Mouse (Mus musculus) neural tube, embryonic 11.5 days (tissue): Measurements from ENCODE around the gene Mrpl33. TPM values are rescaled to one million over a fixed set of nuclear protein-coding genes. Genes with fewer than 3 reads are reported as not detected.

Source experiments
- ATAC-seq: fragments of 200-750 bp; cut with Nextera tagmentation; 2 replicates; pipeline ENCODE4 v1.8.0; 2017; ENCODE audit warnings: moderate number of reproducible peaks, mild to moderate bottlenecking, moderate TSS enrichment, moderate library complexity; ENCODE audit not compliant: insufficient read depth, low FRiP score, low TSS enrichment
- DNase-seq: peaks from one replicate; pipeline ENCODE4 v3.0.0-alpha.2; 2015; ENCODE audit warnings: low spot score
- H3K27ac ChIP-seq: fragments of 300-500 bp; sonication (generic); 2 replicates; pipeline ENCODE4 v1.5.1; 2014; ENCODE audit warnings: low read depth, mild to moderate bottlenecking, low read length
- H3K27me3 ChIP-seq: fragments of 300-500 bp; sonication (generic); 2 replicates; pipeline ENCODE4 v1.6.1; 2014; ENCODE audit warnings: mild to moderate bottlenecking, low read length, mixed read lengths; ENCODE audit not compliant: control insufficient read depth, insufficient read depth
- H3K36me3 ChIP-seq: fragments of 300-500 bp; sonication (generic); 2 replicates; pipeline ENCODE4 v1.6.1; 2014; ENCODE audit warnings: mild to moderate bottlenecking, low read length, moderate library complexity, mixed read lengths; ENCODE audit not compliant: control insufficient read depth, insufficient read depth
- H3K4me1 ChIP-seq: fragments of 300-500 bp; sonication (generic); 2 replicates; pipeline ENCODE4 v1.6.1; 2014; ENCODE audit warnings: low read length, mixed read lengths; ENCODE audit not compliant: control insufficient read depth, insufficient read depth
- H3K4me2 ChIP-seq: fragments of 300-500 bp; sonication (generic); 2 replicates; pipeline ENCODE4 v1.6.1; 2014; ENCODE audit warnings: low read depth, mild to moderate bottlenecking, moderate library complexity
- H3K4me3 ChIP-seq: fragments of 300-500 bp; sonication (generic); 2 replicates; pipeline ENCODE4 v1.5.1; 2014; ENCODE audit warnings: low read depth, low read length
- H3K9ac ChIP-seq: fragments of 300-500 bp; sonication (generic); 2 replicates; pipeline ENCODE4 v1.6.1; 2014; ENCODE audit warnings: mild to moderate bottlenecking, low read length
- H3K9me3 ChIP-seq: fragments of 300-500 bp; sonication (generic); 2 replicates; pipeline ENCODE4 v1.6.1; 2016; ENCODE audit warnings: low read length; ENCODE audit not compliant: control insufficient read depth
- WGBS: fragments of 180-500 bp; shearing (Covaris S2); extraction: QIAGEN DNeasy Blood & Tissue Kit; methylation state at CpG from one replicate; pipeline ENCODE4 v1.1.7; 2014; 5-methylcytosine and 5-hydroxymethylcytosine counted together
- microRNA-seq: library from miRNA; unstranded; fragments of <30 nt; microRNA quantifications from one replicate; pipeline ENCODE4, GENCODE M21; 2016
- polyA plus RNA-seq: library from polyadenylated mRNA; unstranded; fragments of >200 nt; fragmentation: Nextera tagmentation; extraction: Ambion mirVana; gene quantifications from 2 replicates; pipeline ENCODE4 v1.2.1, GENCODE M21; 2014

Gene Mrpl33
- polyA plus RNA-seq, 1 experiment from 2014 or later = 214 TPM

DNA sequence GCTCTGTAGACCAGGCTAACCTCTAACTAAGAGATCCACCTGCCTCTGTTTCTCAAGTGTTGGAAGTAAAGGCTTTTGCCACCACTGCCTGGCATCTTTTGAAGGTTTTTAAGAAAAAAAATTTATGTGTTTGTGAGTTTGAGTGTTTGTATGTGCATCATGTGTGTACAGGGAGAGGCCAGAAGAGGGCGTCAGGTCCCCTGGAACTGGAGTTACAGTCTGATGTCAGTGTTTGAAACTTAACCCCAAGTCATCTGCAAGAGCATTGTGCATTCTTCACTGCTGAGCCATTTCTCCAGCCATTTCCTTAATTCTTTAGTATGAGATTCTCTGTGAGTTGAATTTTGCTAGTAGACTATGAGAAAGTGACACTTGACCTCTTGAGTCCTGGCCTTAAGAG lies 112.7 kb downstream of the Mrpl33 start:
- H3K36me3 ChIP-seq = no peaks in the 10 kb centered on the region
- H3K27me3 ChIP-seq = no peaks in the 10 kb centered on the region
- WGBS = 87% methylated on average over 1 of the region's 1 CpGs
- DNase-seq (no peak), ATAC-seq (no peak)
- H3K4me1 ChIP-seq = no peaks in the 10 kb centered on the region
- no peak overlapping the region for H3K27ac ChIP-seq
- H3K4me3 ChIP-seq = no peak overlapping the region
- no peak overlapping the region for H3K9ac ChIP-seq
- H3K4me2 ChIP-seq = no peak overlapping the region
- no peaks in the 10 kb centered on the region for H3K9me3 ChIP-seq

DNA sequence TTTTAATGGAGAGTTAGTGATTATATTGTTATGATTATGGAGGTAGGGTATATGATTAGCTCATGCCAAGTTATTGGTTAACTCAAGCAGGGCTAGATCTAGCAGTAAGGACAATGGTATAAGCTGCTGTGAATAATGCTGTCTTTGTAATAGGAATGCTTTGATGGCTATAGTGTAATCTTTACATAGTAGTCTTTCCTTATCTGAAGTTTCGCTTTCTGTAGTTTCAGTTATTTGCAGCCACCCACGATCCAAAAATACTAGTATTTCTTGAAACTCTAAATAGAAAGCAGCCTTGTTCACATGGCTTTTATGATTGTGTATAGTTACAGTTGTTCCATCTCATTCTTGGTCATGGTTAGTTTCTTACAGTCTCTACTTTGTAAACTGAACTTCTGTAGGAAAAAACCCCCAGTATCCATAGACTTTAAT lies 116.6 kb downstream of the Mrpl33 start:
- Histone ChIP-seq H3K27ac (no peak overlapping the region), H3K9ac (no peak overlapping the region), H3K4me3 (no peak overlapping the region), H3K9me3 (no peaks in the 10 kb centered on the region), H3K4me2 (no peak overlapping the region), H3K27me3 (no peaks in the 10 kb centered on the region), H3K4me1 (no peaks in the 10 kb centered on the region), H3K36me3 (no peaks in the 10 kb centered on the region)
- DNase-seq (no peak), ATAC-seq (no peak)
- WGBS = 89% methylated on average over 2 of the region's 2 CpGs

DNA sequence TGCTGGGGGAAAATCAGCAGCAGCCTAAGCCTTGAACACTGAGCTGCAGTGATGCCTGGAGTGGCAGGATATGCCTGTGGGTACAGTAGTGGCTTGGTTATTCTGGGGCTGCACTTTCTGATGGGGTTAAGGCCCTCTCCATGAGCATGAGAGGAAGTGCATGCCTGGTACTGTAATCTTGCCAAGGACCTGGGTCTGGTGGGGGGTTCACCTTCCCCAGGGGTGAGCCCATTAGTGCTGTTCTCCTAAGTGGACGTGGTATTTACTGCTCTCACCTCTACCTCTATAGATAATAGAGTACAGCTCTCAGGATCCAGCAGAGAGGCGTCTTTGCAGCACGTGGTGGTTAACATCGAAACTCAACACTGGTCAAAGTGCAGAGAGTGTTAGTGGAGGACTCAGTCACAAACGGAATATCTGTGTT lies 117.1 kb downstream of the Mrpl33 start:
- Histone ChIP-seq H3K27ac (no peak overlapping the region), H3K9ac (no peak overlapping the region), H3K9me3 (no peaks in the 10 kb centered on the region), H3K4me3 (no peak overlapping the region), H3K4me2 (no peak overlapping the region), H3K27me3 (no peaks in the 10 kb centered on the region), H3K4me1 (no peaks in the 10 kb centered on the region), H3K36me3 (no peaks in the 10 kb centered on the region)
- ATAC-seq = no peak
- 79% methylated on average over 5 of the region's 5 CpGs for WGBS
- no peak for DNase-seq

Small RNA genes within 50 kb of the gene (microRNA-seq; reads per million reads assigned to microRNA genes)
- not detected for gene Mir3473e

Other genes starting within 250 kb of the Mrpl33 start
- gene Zfp512, start 144.5 kb upstream of the Mrpl33 start, polyA plus RNA-seq = 72.2 and 77.5 TPM in 2 replicates
- gene 4930548H24Rik, start 111.2 kb upstream of the Mrpl33 start, polyA plus RNA-seq = 0.30 TPM in 1 of 2 replicates, not detected in the other
- 74.5 and 74.6 TPM in 2 replicates for gene Gpn1, start 102.2 kb upstream of the Mrpl33 start, polyA plus RNA-seq
- gene Slc4a1ap, start 69.9 kb upstream of the Mrpl33 start, polyA plus RNA-seq = 30.9 and 35.4 TPM in 2 replicates
- 19.5 and 21.3 TPM in 2 replicates for gene Supt7l, start 69.1 kb upstream of the Mrpl33 start, polyA plus RNA-seq
- gene Rbks, start 100.7 kb downstream of the Mrpl33 start, polyA plus RNA-seq = 3.5 and 3.8 TPM in 2 replicates
- 44.6 and 45.0 TPM in 2 replicates for gene Babam2, start 100.7 kb downstream of the Mrpl33 start, polyA plus RNA-seq